In the genomic region with DNA sequence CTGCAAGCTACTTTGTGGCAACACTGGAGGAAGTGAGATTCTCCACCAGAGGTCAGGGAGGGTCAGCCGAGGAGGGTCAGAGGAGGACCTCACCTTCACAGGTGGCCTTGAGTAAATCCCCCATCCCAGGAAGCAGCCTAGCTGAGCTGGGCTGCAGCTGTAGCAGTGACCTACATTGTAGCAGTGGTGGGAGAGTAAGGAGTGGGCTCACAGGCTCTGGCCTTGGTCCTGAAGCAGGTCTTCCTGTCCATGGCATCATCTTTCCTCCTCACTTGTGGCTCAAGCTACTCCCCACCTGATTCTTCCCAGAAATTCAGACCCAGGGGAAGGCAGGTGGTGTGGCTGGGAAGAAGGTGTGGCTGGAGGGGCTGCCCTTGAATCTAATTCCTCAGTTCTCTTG, we compare ENCODE assay signal across 8 mouse cellular contexts.
DNase-seq lines count a peak whose midpoint lies in the region; ATAC-seq and TF ChIP-seq lines count a peak whose summit lies in the region.
"Not testable (repeated sequence)": the region's sequence is repeated elsewhere in the genome, so short reads cannot be mapped to it uniquely, and the experiment has no call there.

No protein-coding gene starts in this region.

- not testable (repeated sequence) for H3K4me2 ChIP-seq in kidney, embryonic 14.5 days (replicated peaks; ENCODE audit: low read depth, low read length); limb, embryonic 14.5 days (replicated peaks; ENCODE audit: low read depth, low read length, severe bottlenecking); myocyte (ENCODE audit: low read depth)

- H3K36me3 ChIP-seq in embryonic facial prominence, embryonic 10.5 days (replicated peaks); kidney, embryonic 14.5 days (ENCODE audit: control insufficient read depth, insufficient read depth, low read length); limb, embryonic 14.5 days (ENCODE audit: control insufficient read depth, insufficient read depth, low read length); myocyte (ENCODE audit: control insufficient read depth, insufficient read depth): not testable (repeated sequence)

- H3K79me2 ChIP-seq in myocyte (ENCODE audit: control insufficient read depth, insufficient read depth), result not testable (repeated sequence)

- not testable (repeated sequence) for H3K27ac ChIP-seq in embryonic facial prominence, embryonic 10.5 days (replicated peaks); kidney, embryonic 14.5 days (ENCODE audit: low read depth, low read length); limb, embryonic 14.5 days (replicated peaks; ENCODE audit: low read depth, low read length)

- H3K4me3 ChIP-seq in embryonic facial prominence, embryonic 10.5 days; kidney, embryonic 14.5 days (ENCODE audit: low read length); limb, embryonic 14.5 days (replicated peaks; ENCODE audit: low read length); myocyte: not testable (repeated sequence)

- TF ChIP-seq POLR2A in limb, embryonic 14.5 days (IDR thresholded peaks at IDR 0.05; ENCODE audit: borderline replicate concordance, extremely low read depth, insufficient read depth, insufficient read length); myocyte (IDR thresholded peaks at IDR 0.05; ENCODE audit: insufficient read length, low read depth): not testable (repeated sequence)

- DNase-seq in R1 (ENCODE audit: low read depth, low spot score), result peak; percentile 66
- DNase-seq in embryo, embryonic 10 days (ENCODE audit: low spot score), result peak; percentile 18
- DNase-seq in embryonic facial prominence, embryonic 10.5 days (ENCODE audit: low spot score), result peak; percentile 38
- DNase-seq in kidney, postnatal 4 days, result peak; percentile 45 to 55
- DNase-seq in limb, embryonic 14.5 days (ENCODE audit: low spot score), result peak; percentile 47
- DNase-seq in retina, postnatal 1 day, result peak; percentile 32

- 0 out of 2 replicates have a peak, but pooled peaks have one; percentile 43 for ATAC-seq in kidney, embryonic 14.5 days (ENCODE audit: low FRiP score, low TSS enrichment)
- ATAC-seq in limb, embryonic 14.5 days (ENCODE audit: low FRiP score, low read depth), result not testable (repeated sequence)

- H3K27me3 ChIP-seq in embryonic facial prominence, embryonic 10.5 days (replicated peaks; ENCODE audit: low read depth, poor library complexity, severe bottlenecking); kidney, embryonic 14.5 days (ENCODE audit: control insufficient read depth, insufficient read depth, low read length); limb, embryonic 14.5 days (ENCODE audit: control insufficient read depth, insufficient read depth, low read length); myocyte (ENCODE audit: control insufficient read depth, insufficient read depth, insufficient read length): not testable (repeated sequence)

- not testable (repeated sequence) for H3K9ac ChIP-seq in kidney, embryonic 14.5 days (ENCODE audit: low read depth, low read length); limb, embryonic 14.5 days (ENCODE audit: low read depth, low read length, severe bottlenecking)

- not testable (repeated sequence) for H3K4me1 ChIP-seq in embryonic facial prominence, embryonic 10.5 days; kidney, embryonic 14.5 days (ENCODE audit: control insufficient read depth, insufficient read depth, low read length); limb, embryonic 14.5 days (ENCODE audit: control insufficient read depth, insufficient read depth, low read length)

- H3ac ChIP-seq in myocyte (ENCODE audit: control insufficient read depth, insufficient read length), result not testable (repeated sequence)

- H3K9me3 ChIP-seq in embryonic facial prominence, embryonic 10.5 days; kidney, embryonic 14.5 days (ENCODE audit: control insufficient read depth, low read length); limb, embryonic 14.5 days (ENCODE audit: control insufficient read depth, low read length): not testable (repeated sequence)

- 37% methylated on average over 1 of the region's 1 CpGs for WGBS in embryonic facial prominence, embryonic 10.5 days
- 42% methylated on average over 1 of the region's 1 CpGs for WGBS in kidney, embryonic 14.5 days
- 14% methylated on average over 1 of the region's 1 CpGs for WGBS in limb, embryonic 14.5 days

TF ChIP-seq in myocyte, 11 proteins besides CTCF, POLR2A, EP300 and RAD21:
- TF ChIP-seq REST (IDR thresholded peaks at IDR 0.05; ENCODE audit: insufficient read depth, insufficient read length), result peak; percentile 54
